Mouse (Mus musculus) heart, adult 11 months (tissue): ENCODE measurements around the gene Olfr1120.
"Not testable (repeated sequence)": the region's sequence is repeated elsewhere in the genome, so short reads cannot be mapped to it uniquely, and the experiment has no call there.

Source experiments
- DNase-seq: peaks from one replicate; pipeline ENCODE4 v3.0.0; 2022

Olfr1120 gene

DNA sequence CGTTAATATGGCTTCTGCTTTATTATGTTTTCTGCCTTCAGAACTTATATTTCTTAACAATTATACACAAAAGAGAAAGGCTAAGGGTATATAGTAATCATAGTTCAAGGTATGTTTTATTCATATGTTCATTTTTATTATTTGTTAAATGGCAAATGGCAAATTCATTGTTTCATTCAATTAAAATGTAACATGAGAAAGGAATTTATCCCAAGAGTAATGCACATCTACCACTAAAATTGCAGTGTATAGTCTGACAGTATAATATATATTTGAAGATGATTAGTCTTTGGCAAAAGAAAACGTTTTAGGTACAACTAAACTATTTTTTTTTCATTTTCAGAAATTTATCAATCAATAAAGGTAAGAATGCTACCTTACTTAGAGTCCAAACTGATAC, at the start of gene Olfr1120:
TSS of gene Olfr1120 (plus strand) at position 301 of the 400 bp plus-strand sequence.
- no peak for DNase-seq

DNA sequence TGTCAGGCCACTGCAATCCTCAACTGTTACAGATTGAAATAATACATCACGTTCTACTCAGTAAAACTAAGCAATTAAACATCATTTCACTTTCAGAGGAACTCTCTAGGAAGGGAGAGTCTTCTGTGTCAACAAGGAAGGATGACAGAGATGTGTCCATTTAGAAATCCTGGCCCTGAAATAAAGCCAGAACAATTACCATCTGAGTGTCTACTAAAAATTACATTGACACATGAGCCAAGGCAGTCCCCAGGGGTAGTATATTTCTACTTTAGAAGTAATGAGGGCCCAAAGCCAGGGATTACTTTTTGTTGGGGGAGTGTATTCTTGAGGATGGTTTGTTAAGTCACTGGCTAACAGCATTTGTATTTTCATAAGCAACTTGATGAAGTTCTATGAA, 47.3 kb upstream of the Olfr1120 start, which contains the start of gene Olfr1118:
TSS of gene Olfr1118 (plus strand) at position 301 of the 400 bp plus-strand sequence.
- DNase-seq = no peak

DNA sequence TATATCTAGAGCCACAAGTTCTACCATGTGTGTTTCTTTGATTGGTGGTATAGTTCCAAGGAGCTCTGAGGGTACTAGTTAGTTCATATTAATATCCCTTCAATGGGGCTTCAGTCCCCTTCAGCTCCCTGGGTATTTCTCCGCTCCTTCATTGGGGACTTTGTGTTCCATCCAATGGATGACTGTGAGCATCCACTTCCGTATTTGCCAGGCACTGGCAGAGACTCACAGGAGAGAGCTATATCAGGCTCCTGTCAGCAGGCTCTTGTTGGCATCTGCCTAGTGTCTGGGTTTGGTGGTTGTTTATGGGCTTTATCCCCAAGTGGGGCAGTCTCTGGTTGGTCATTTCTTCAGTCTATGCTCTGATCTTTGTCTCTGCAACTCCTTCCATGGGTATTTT, 5.5 kb downstream of the Olfr1120 start:
- peak; percentile 92 for DNase-seq

DNA sequence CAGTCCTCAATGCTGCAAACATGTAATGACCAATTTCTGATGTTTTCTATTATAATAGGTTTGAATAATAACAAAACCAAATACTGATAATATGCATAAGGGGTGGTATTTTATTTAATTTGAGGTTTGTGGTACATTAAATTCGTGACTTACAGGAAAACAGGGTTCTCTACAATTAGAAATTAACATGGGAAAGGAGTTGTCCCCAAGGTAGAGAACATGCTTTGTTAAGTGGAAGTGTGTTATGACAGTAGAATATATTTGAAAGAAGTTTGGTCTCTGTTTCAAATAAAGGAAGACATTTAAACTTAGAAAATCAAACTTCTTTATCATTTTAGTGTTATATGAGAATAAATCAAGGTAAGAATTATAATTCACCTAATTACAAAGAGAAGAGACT, 15.0 kb downstream of the Olfr1120 start, which contains the start of gene Olfr1121:
TSS of gene Olfr1121 (plus strand) at position 301 of the 400 bp plus-strand sequence.
- DNase-seq = no peak

DNA sequence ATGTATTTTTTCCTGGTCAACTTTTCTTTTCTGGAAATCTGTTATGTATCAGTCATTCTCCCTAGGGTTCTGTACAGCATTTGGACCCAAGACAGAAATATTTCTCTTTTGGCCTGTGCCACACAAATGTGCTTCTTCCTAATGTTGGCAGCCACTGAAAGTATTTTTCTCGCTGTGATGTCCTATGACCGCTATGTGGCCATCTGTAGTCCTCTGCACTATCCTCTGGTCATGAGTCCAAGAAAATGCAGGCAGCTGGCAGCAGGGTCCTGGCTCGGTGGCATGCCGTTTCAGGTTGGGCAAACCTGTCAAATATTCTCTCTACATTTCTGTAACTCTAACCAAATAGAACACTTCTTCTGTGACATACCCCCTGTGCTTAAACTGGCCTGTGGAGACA, 17.1 kb downstream of the Olfr1120 start:
- no peak for DNase-seq

DNA sequence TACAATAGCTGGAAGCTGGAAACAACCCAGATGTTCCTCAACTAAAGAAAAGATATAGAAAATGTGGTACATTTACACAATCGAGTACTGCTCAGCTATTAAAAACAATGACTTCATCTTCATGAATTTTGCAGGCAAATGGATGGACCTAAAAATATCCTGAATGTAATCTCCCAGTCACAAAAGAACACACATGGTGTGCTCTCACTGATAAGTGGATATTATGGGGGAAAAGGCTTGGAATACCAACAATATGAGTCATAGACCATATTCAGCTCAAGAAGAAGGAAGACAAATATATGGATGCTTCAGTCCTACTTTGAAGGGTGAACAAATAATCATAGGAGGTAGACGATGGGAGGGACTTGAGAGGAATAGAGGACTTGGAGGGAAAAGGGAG, 29.3 kb downstream of the Olfr1120 start:
- DNase-seq = no peak

DNA sequence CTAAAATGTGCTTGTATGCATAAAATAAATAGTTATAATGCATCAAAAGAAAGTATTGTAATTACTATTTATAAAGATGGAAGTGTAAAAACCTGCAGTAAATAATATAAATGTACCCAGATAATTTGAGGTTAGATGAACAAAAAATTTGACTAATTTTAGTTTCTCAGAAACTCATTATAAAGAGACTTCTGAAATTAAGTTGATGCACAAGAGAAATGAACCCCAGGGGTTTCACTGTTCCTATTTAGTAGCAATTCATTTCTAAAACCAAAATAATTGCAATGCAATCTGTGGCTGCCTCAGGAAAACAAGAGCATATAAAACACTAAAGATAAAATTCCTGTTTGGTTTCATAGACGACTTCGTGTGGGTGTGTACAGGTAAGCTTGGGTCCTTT, 30.9 kb downstream of the Olfr1120 start, which contains the start of gene Olfr1122:
TSS of gene Olfr1122 (plus strand) at position 301 of the 400 bp plus-strand sequence.
- DNase-seq = no peak

DNA sequence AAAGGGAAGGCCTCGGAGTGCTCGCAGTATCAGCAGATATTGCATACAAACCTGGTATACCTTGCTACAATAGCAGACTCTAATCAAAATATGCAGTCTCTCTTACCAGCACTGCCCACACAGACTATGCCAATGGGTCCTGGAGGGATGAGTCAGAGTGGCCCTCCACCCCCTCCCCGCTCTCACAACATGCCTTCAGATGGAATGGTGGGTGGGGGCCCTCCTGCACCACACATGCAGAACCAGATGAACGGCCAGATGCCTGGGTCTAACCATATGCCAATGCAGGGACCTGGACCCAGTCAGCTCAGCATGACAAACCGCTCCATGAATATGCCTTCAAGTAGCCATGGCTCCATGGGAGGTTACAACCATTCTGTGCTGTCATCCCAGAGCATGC, 39.0 kb downstream of the Olfr1120 start:
- DNase-seq = not testable (repeated sequence)

DNA sequence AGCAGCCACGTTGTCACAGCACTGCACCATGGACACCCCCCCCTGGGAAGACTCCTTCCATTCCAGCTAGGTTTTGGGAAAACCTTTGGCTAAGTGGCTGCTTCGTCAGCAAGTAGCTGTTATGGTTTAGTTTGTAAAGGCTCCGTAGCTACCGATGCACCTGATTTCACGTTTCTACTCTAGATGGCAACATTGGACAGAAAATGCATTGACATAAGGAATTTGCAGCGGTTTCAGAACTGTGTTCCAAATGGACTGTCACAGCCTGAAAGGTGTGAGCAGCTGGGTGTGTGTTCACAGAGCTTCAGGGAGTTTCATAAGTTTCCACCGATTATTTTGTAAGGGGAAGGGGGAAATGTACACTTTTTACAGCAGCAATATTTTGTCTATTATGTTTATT, 40.1 kb downstream of the Olfr1120 start:
- not testable (repeated sequence) for DNase-seq
